Mouse (Mus musculus) G1E (cell line): ENCODE data around the gene Stk24.

Source experiments
- CTCF ChIP-seq: IDR thresholded peaks from 2 replicates; pipeline ENCODE4 v1.5.1; 2012; ENCODE audit warnings: low read depth, low read length, inconsistent platforms, mixed read lengths
- POLR2AphosphoS5 ChIP-seq: IDR thresholded peaks from 2 replicates; pipeline ENCODE4 v1.6.1; 2012; ENCODE audit warnings: low read depth, low read length, inconsistent platforms; ENCODE audit not compliant: insufficient replicate concordance

- TF ChIP-seq POLR2AphosphoS5 (no peak), CTCF (no peak)
Measured at GRCm38 (mm10) chr14:121385440-121385839, 5.6 kb upstream of the Stk24 start.
